Comparison of ENCODE assay signal across 11 mouse cellular contexts in genomic region chr9:17288790-17289596, GRCm38 (mm10).
A peak's percentile ranks its signal among the peaks of the same experiment; 100 is the strongest.
DNase-seq lines count a peak whose midpoint lies in the region; ATAC-seq and TF ChIP-seq lines count a peak whose summit lies in the region.
"Had no signal": no experiment of that assay in that cellular context is flagged by ENCODE, and none has a peak within 500 bp of the region (broad histone marks: within the 10 kb centered on the region; RNA-seq: fewer than 3 reads in every experiment).

No protein-coding gene starts in this region.

- H3K36me3 ChIP-seq in hindbrain, embryonic 14.5 days (replicated peaks; ENCODE audit: control insufficient read depth, insufficient read depth), result no peaks in the 10 kb centered on the region
- no peaks in the 10 kb centered on the region for H3K36me3 ChIP-seq in hindbrain, embryonic 12.5 days
- H3K36me3 ChIP-seq in liver, postnatal 0 days (replicated peaks; ENCODE audit: insufficient read depth, low read length), result no peaks in the 10 kb centered on the region
- no peaks in the 10 kb centered on the region for H3K36me3 ChIP-seq in limb, embryonic 10.5 days
- H3K36me3 ChIP-seq: heart, embryonic 12.5 days had no signal

- no peak for TF ChIP-seq POLR2A in cerebellum, adult 2 months (IDR thresholded peaks at IDR 0.05; ENCODE audit: borderline replicate concordance, insufficient read depth, low read length)

- 27% methylated on average over 6 of the region's 6 CpGs for WGBS in cerebellum, adult 2 months
- WGBS in hindbrain, embryonic 14.5 days, result 58% methylated on average over 6 of the region's 6 CpGs
- WGBS in hindbrain, embryonic 12.5 days, result 57% methylated on average over 6 of the region's 6 CpGs
- WGBS in liver, postnatal 0 days (ENCODE audit: insufficient replicate concordance), result 52% methylated on average over 6 of the region's 6 CpGs
- WGBS in limb, embryonic 10.5 days, result 47% methylated on average over 6 of the region's 6 CpGs

- no peak overlapping the region for H3K4me3 ChIP-seq in cerebellum, adult 2 months (replicated peaks; ENCODE audit: insufficient read depth, low read depth, low read length)
- no peak overlapping the region for H3K4me3 ChIP-seq in hindbrain, embryonic 14.5 days (replicated peaks; ENCODE audit: low read length)
- no peak overlapping the region for H3K4me3 ChIP-seq in hindbrain, embryonic 12.5 days
- H3K4me3 ChIP-seq in liver, postnatal 0 days (ENCODE audit: low read depth, low read length), result no peak overlapping the region
- no peak overlapping the region for H3K4me3 ChIP-seq in limb, embryonic 10.5 days
- H3K4me3 ChIP-seq: heart, embryonic 12.5 days had no signal

- no peaks in the 10 kb centered on the region for H3K9me3 ChIP-seq in hindbrain, embryonic 14.5 days (ENCODE audit: control insufficient read depth, low read length)
- H3K9me3 ChIP-seq in hindbrain, embryonic 12.5 days (replicated peaks), result no peaks in the 10 kb centered on the region
- H3K9me3 ChIP-seq in liver, postnatal 0 days (ENCODE audit: low read length), result no peaks in the 10 kb centered on the region
- no peaks in the 10 kb centered on the region for H3K9me3 ChIP-seq in limb, embryonic 10.5 days (replicated peaks)
- H3K9me3 ChIP-seq: heart, embryonic 12.5 days had no signal

- H3K27me3 ChIP-seq in cerebellum, adult 2 months (ENCODE audit: control insufficient read depth, insufficient read depth, low read length), result no peaks in the 10 kb centered on the region
- H3K27me3 ChIP-seq in hindbrain, embryonic 14.5 days (ENCODE audit: control insufficient read depth, insufficient read depth, low read length), result no peaks in the 10 kb centered on the region
- H3K27me3 ChIP-seq in hindbrain, embryonic 12.5 days, result no peaks in the 10 kb centered on the region
- H3K27me3 ChIP-seq in liver, postnatal 0 days (ENCODE audit: insufficient read depth, low read length), result no peaks in the 10 kb centered on the region
- no peaks in the 10 kb centered on the region for H3K27me3 ChIP-seq in limb, embryonic 10.5 days (ENCODE audit: low read depth, poor library complexity, severe bottlenecking)
- H3K27me3 ChIP-seq: heart, embryonic 12.5 days had no signal

- peak; percentile 25 to 30 for DNase-seq in cerebellum, postnatal 10 days
- DNase-seq in cerebellum, adult 2 months, result no peak
- DNase-seq in hindbrain, embryonic 14.5 days (ENCODE audit: low spot score), result peak; percentile 36
- peak; percentile 18 for DNase-seq in liver
- no peak for DNase-seq in liver, postnatal 0 days
- DNase-seq in limb, embryonic 10.5 days (ENCODE audit: low spot score), result peak; percentile 32
- no peak for DNase-seq in testis, postnatal 10 days (ENCODE audit: low spot score)
- DNase-seq: adrenal gland, adult 8-10 months; lung, postnatal 4 days had no signal

- TF ChIP-seq CTCF in cerebellum, adult 2 months (IDR thresholded peaks at IDR 0.05; ENCODE audit: borderline replicate concordance, insufficient read depth, low read depth, low read length), result no peak
- TF ChIP-seq CTCF in liver, postnatal 0 days (IDR thresholded peaks at IDR 0.05; ENCODE audit: low read depth), result no peak

- no peak for ATAC-seq in hindbrain, embryonic 14.5 days (ENCODE audit: low FRiP score)
- no peak for ATAC-seq in hindbrain, embryonic 12.5 days (ENCODE audit: low FRiP score)
- ATAC-seq in liver, postnatal 0 days, result no peak

- no peak overlapping the region for H3K27ac ChIP-seq in cerebellum, adult 2 months (ENCODE audit: insufficient read depth, low read length)
- H3K27ac ChIP-seq in hindbrain, embryonic 14.5 days, result no peak overlapping the region
- no peak overlapping the region for H3K27ac ChIP-seq in hindbrain, embryonic 12.5 days
- H3K27ac ChIP-seq in liver, postnatal 0 days (ENCODE audit: low read depth), result no peak overlapping the region
- no peak overlapping the region for H3K27ac ChIP-seq in limb, embryonic 10.5 days

- no peak for TF ChIP-seq EP300 in liver, postnatal 0 days (IDR thresholded peaks at IDR 0.05; ENCODE audit: low read depth)

- H3K4me1 ChIP-seq in cerebellum, adult 2 months (ENCODE audit: control insufficient read depth, insufficient read depth, low read length), result no peaks in the 10 kb centered on the region
- no peaks in the 10 kb centered on the region for H3K4me1 ChIP-seq in hindbrain, embryonic 14.5 days (replicated peaks; ENCODE audit: control insufficient read depth, insufficient read depth, low read length)
- H3K4me1 ChIP-seq in hindbrain, embryonic 12.5 days, result no peaks in the 10 kb centered on the region
- no peaks in the 10 kb centered on the region for H3K4me1 ChIP-seq in liver, postnatal 0 days (ENCODE audit: insufficient read depth)
- peaks cover 6% of the 10 kb centered on the region for H3K4me1 ChIP-seq in limb, embryonic 10.5 days
- H3K4me1 ChIP-seq: heart, embryonic 12.5 days had no signal

- no peak overlapping the region for H3K4me2 ChIP-seq in hindbrain, embryonic 14.5 days (replicated peaks)
- no peak overlapping the region for H3K4me2 ChIP-seq in hindbrain, embryonic 12.5 days (replicated peaks)
- H3K4me2 ChIP-seq in liver, postnatal 0 days (ENCODE audit: low read depth, low read length), result no peak overlapping the region
- H3K4me2 ChIP-seq: heart, embryonic 12.5 days had no signal

- H3K9ac ChIP-seq in hindbrain, embryonic 14.5 days, result no peak overlapping the region
- H3K9ac ChIP-seq in hindbrain, embryonic 12.5 days, result no peak overlapping the region
- no peak overlapping the region for H3K9ac ChIP-seq in liver, postnatal 0 days (replicated peaks)
- H3K9ac ChIP-seq: heart, embryonic 12.5 days had no signal

Comparison
In these comparisons a context has a peak if more than half of its experiments do, and no peak if none do; other contexts are left out.
1. DNase-seq: peak in cerebellum, postnatal 10 days (2 of 2), hindbrain, embryonic 14.5 days (single experiment), liver (single experiment) and limb, embryonic 10.5 days (single experiment); none in cerebellum, adult 2 months (0 of 2), liver, postnatal 0 days (single experiment) and testis, postnatal 10 days (single experiment).